Mouse (Mus musculus): ENCODE data around the gene Acan.

- TF ChIP-seq CTCF (IDR thresholded peaks at IDR 0.05; ENCODE audit: low read depth) (peak; percentile 15; the same call in 1 of the 2 replicates), EP300 (IDR thresholded peaks at IDR 0.05; ENCODE audit: low read depth) (no peak)
Observed at GRCm38 (mm10) chr7:79089111-79089510, 35.8 kb downstream of the Acan start.

Data from heart, postnatal 0 days (tissue).